Mouse (Mus musculus): ENCODE measurements around the gene Kcnab2.

Kcnab2 gene

DNA sequence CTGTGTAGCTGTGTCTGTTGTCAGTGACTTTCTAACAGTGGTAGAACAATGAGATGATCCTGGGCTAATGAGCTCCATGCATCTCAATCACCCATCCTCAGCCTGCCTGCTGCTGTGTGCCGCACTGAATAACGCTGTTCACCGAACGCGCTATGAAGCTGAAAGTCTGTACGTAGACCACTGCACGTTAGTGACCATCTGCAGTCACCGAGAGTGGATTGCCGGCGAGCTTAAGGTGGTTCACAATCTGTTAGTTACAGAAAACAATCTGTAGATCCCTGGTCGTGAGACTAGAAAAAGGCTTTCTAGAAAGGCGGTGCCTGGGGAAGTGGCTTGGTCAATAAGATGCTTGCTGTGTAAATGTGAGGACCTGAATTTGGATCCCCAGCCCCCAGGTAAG lies 23.5 kb downstream of the Kcnab2 start:
- in situ Hi-C loops (cut with MboI, MseI) = loop anchor here in 1 of 2 experiments (25.0 kb wide), 1 partner anchor 1392 kb away; the partner anchor contains the start of gene Vamp3

DNA sequence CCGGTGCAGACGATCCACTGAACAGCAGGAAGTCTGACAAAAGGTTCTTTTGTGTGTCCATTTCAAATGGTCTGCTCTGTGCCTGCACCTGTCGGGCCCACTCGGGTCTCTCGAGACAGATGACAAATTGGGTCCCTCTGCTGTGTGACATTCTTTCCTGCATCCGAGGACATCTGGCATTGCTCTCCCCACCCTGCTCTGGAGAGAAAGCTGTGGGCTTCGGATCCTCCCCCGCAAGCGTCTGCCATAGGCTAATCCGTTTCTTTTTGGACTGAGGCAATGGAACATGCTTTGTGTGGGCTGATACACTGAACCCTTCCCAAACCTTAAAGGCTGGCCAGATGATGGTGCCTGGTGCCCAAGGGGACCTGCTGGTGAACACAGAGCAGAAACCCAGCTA lies 24.6 kb downstream of the Kcnab2 start:
- in situ Hi-C loops (cut with MboI, MseI) = loop anchor here in 1 of 2 experiments (25.0 kb wide), 1 partner anchor 1391 kb away; the partner anchor contains the start of gene Vamp3

DNA sequence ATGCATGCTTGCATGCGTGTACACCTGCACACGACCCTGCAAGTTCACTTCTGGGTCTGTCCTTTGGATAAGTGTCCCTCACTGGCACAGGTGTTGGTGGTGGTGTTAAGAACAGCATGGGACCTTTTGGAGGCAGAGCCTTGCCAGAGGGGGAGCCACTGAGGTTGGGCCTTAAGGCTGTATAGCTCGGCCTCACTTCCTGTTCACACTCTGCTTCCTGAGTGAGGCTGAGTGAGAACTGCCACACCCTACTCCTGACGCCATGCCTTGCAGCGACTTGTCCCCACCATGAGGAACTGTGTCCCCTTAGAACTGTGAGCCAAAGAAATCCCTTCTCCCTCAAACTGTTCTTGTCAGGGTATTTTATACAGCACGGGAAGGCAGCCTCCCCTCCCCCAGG lies 26.3 kb downstream of the Kcnab2 start:
- in situ Hi-C loops (cut with MboI, MseI) = loop anchor here in 1 of 2 experiments (25.0 kb wide), 1 partner anchor 1389 kb away; the partner anchor contains the start of gene Vamp3

DNA sequence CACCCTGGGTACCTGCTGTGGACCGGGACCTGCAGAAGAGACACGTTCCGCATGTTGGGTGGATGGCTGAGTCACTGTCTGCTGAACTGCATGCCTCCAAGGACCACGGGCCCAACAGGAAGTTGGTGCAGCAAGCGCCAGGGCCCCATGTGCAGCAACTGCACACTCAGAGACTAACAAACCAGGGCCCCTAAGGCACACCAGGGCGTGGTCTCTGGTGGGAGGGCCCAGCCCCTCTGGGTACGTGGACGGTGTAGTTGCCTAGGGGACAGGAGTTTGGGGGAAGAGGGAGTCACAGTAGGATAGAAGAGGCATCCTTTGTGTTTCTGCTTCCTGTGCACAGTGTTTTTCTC lies 29.0 kb downstream of the Kcnab2 start:
- in situ Hi-C loops (cut with MboI, MseI) = loop anchor here (5.0 to 25.0 kb wide), 2 partner anchors 266 to 286 kb away; partner anchors contain the start of genes Espn (in 1 of the 2) and Hes2 (in 1 of the 2)

DNA sequence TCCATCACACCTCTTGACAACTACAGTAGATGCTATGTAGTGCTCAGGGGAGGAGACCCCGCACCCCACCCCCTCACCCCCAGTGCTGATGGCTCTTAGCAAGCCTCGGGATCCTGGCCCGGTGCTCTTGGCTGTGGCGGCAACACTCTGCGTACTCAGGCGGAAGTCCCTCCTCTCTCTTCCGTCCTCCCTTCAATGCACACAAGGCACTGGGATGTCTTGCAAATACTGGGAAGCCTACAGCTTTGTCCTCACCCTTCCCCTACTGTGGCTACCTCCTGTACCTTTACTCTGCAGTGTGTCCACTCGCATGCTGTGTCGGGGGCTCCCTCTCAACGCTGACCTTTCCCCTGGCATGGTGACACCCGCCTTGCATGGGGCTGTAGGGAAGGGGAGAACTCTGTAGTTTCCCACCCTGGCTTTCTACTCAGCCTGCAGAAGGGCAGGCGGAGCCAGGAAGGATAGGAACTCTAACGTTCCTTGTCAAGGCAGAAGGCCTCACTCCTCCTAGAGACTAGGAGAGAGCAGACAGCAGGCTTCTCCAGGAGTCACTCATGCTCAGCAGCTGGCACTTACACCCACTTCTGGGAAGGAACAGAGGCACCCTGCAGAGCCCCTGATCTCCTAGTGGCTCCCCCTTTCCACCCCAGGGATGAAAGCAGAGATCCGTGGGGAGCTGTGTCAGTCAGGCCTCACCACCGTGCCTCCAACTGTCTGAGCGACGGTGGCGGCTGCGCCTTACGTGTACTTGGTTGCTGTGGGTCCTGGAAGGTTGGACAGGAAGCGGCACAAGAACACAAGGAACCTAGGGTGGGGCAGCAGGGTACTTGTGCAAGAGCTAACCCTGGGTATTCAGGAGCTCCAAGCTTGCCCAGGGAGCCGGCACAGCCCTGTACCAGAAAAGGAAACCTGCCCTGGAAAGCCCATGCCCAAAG lies 29.7 kb downstream of the Kcnab2 start:
- in situ Hi-C loops (cut with MboI, MseI) = loop anchor here (5.0 to 25.0 kb wide), 2 partner anchors 266 to 286 kb away; partner anchors contain the start of genes Espn (in 1 of the 2) and Hes2 (in 1 of the 2)

DNA sequence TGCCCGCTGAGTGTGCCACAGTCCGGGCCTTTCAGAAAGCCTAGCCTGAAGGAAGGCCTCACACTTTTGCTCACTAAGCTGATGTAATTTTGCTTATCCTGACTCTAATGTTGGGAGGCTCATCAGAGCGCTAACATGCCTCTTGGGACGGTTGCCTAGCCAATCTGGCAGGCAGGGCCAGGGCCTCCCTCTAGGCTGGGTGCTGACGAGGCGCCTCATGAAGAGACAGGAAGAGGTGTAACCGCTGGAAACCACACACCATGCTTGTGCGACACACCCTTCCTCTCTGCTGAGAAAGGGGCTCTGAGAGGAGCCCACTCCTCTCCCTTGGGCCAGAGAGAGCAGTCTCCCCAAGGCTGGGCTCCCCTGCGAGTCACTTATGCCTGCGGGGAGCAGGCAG lies 31.5 kb downstream of the Kcnab2 start:
- in situ Hi-C loops (cut with MboI, MseI) = loop anchor here (5.0 to 25.0 kb wide), 2 partner anchors 264 to 284 kb away; partner anchors contain the start of genes Espn (in 1 of the 2) and Hes2 (in 1 of the 2)

DNA sequence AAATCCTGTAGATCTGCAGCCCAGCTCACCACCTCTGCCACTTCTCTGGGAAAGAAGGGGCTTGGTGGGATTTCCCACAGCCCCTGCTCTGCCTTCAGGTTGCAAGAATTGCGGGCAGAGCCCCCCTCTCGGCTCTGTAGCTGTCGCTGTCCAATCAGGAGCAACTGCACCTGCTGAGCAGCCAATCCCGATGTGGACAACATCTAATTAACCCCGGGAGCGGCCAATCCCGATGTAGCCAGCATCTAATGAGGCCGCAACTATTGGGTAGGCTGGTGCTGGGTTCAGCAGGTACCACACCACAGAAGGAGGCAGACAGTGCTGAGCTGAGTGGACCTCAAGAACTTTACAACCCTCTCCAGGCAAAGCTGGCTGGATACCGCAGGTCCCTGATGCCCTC lies 36.1 kb downstream of the Kcnab2 start:
- in situ Hi-C loops (cut with MboI, MseI) = loop anchor here in 1 of 2 experiments (25.0 kb wide), 1 partner anchor 279 kb away; the partner anchor contains the start of genes Espn and Hes2

DNA sequence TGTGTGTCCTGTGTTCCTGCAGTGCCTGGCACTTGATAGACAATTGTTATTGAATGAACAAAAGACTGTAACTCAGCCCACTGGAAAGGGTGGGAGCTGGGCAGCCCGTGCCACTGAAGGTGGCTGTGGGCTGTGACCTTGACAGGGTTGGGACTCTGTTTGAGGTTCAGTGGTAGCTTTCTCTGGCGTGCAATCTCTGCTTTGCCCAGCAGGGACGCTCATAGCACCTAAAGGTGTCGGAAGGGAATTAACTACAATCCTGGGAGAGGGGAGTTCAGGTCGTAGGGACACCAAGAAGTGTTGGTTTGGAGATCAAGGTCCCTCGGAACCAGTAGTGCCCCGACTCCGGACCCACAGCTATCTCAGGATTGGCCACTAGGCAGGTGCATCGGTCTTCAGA lies 36.8 kb downstream of the Kcnab2 start:
- in situ Hi-C loops (cut with MboI, MseI) = loop anchor here in 1 of 2 experiments (25.0 kb wide), 1 partner anchor 279 kb away; the partner anchor contains the start of genes Espn and Hes2

DNA sequence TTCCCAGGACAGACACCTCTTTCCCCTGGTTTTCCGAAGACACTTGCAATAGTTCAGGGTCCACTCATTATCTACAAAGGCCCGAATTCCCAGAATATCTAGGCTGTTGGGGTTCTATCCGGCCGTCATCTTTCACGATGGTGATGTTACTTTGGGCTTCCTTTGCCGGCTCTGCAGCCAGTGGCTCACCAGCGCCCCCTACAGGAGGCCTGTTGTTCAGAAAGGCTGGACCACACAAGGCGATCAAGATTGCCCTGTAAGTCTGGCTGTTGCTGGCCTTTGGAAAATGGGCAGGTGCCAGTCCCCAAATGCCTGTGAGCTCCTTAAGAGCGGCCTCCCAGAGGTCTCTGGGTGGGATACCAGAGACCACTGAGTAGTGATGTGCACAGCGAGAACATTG lies 42.4 kb downstream of the Kcnab2 start:
- in situ Hi-C loops (cut with MboI, MseI) = loop anchor here in 1 of 2 experiments (25.0 kb wide), 1 partner anchor 273 kb away; the partner anchor contains the start of genes Espn and Hes2

DNA sequence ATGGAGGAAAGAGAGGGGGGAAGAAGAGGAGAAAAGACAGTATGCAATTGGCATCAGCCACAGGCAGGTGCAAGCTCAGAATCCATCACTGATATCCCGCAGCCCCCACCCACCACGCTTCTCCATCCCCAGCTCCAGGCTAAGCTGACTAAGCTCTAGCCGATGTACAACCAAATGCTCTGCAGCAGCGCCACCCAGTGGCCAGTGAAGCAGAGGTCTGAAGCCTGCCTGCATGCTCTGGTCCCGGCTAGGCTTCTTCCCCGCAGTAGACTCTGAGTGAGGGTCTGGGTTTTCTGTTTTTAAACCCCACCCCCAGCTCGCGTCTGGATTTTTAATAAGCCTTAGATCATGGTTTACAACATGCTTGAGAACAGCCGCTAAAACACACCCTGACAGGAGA lies 42.8 kb downstream of the Kcnab2 start:
- in situ Hi-C loops (cut with MboI, MseI) = loop anchor here (5.0 to 25.0 kb wide), 2 partner anchors 103 to 273 kb away; partner anchors contain the start of genes Espn (in 1 of the 2) and Hes2 (in 1 of the 2)

DNA sequence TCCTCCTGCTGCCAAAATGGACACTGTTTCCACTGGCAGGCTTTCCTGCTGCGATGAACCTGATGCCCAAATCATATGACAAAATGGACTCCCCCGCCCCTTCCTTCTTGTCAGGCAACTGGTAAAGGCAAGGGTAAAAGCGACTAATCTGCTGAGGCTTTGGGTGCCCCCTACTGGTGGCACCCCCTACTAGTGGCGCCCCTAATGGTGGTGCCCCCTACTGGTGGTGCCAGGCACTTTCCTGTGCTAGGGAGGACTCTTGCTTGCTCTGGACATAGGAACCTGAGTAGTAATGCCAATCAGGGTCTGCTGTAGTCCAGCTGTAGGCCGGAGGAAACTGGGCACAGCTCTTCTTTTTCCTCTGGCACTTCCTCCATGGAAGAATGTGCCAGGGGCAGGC lies 45.4 kb downstream of the Kcnab2 start:
- in situ Hi-C loops (cut with MboI, MseI) = loop anchor here (5.0 to 25.0 kb wide), 2 partner anchors 100 to 270 kb away; partner anchors contain the start of genes Espn (in 1 of the 2) and Hes2 (in 1 of the 2)

DNA sequence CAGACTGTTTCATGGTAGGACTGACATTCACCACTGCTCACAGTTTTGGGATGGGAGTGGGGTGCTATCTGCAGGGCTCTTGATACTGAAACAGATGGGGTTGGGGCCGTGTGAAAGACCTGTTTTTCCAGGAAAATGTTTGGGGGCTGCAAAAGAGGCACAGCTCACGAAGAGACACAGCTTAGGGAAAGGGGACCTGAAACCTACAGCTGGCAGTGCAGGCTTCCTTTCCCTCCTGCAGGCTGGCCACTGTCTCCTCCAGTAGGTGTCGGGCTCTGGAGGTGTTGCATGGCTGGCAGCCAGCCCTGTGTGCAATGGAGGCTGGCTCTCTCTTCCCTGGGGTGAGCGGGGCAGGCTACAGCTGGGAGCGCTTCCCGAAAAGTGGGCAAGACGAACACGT lies 49.4 kb downstream of the Kcnab2 start:
- in situ Hi-C loops (cut with MboI, MseI) = loop anchor here in 1 of 2 experiments (25.0 kb wide), 1 partner anchor 266 kb away; the partner anchor contains the start of genes Espn and Hes2

DNA sequence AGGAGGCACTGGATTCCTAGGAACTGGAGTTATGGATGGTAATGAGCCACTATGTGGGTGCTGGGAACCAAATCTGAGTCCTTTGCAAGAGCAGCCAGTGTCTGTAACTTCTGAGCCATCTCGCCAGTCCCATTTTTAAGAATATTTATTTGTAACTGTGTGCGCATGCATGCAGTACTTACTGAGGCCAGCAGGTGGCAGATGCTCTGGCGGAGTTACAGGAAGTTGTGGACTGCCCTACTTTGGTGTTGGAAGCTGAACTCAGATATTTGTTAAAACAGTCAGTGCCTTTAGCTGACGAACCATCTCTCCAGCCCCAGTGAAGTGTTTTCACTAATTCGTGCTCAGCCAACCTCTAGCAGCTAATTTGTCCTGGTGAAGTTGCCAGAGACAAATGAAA lies 52.7 kb downstream of the Kcnab2 start:
- in situ Hi-C loops (cut with MboI, MseI) = loop anchor here in 1 of 2 experiments (25.0 kb wide), 1 partner anchor 263 kb away; the partner anchor contains the start of genes Espn and Hes2

DNA sequence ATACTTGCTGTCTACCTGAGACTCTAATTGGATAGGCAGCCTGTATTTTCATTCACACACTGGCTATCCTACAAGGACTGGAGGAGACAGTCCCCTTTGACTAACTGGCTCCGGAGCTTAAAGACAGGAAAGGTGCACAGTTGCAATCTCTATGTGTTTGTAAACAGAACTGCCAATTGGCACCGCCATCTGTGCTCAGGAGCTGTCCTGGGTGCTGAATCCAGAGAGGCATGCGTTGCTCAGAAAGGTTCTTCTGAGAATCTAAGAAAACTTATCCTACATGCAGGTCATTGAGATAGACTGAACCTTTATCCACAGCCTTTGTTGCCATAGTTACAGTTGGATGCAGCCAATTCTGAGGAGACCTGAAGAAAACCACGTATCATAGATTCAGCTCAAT lies 53.3 kb downstream of the Kcnab2 start:
- in situ Hi-C loops (cut with MboI, MseI) = no loop called here

DNA sequence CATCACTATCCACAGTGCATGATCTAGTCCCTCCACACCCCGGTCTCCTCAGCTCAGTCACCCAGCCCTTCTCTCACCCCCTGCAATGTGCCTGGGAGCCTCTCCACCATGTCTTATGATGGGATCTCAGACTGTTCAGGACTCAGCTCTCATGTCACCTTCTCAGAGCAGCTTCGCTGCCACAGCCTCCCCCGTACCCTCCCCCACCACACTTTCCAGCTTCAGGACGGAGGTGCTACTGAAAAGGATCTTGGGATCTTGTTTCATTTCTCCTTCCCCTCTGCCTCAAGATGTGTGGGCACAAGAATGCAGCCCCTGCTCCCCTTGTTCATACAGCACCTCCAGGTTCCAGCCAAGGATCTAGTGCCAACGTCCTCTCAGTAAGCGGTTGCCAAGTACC lies 54.1 kb downstream of the Kcnab2 start:
- in situ Hi-C loops (cut with MboI, MseI) = no loop called here

DNA sequence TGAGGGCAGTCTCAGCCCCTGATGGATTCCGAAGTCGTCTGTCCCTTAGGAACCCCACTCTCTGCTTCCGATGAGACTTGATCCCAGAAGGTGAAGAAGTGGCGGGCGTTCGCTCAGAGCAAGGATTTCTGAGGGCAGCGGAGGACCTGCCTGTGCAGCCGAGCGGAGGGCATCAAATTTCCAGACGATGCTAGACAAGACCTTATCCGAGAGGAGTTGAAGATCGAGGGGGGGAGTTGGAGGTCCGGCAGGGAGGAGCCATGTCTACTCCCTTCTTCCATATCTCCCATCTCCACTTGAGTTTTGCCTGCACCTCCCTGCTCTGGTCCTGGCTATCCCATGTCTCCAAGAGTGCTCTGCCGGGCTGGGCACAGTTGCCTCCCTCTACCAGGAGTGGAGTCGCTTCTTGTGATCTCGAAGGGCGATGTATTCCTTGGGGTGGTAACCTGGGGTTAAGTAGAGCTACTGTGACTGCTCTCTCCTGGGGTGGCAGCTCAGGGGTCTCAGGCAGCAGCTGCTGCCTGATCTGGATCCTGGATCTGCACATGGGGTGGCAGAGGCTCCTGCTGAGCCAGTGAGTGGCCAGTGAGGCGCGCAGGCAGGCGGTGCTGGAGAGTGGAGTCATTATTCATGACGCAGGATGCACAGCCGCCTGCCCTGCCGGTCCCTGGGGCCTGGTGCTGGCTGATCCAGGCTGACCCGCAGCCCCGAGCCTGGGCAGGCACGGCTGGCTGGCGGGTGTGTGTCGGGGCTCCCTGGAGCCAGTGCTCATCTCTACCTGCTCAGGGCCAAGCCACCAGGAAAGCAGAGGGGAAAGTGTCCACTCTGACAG lies 59.2 kb downstream of the Kcnab2 start:
- in situ Hi-C loops (cut with MboI, MseI) = no loop called here

DNA sequence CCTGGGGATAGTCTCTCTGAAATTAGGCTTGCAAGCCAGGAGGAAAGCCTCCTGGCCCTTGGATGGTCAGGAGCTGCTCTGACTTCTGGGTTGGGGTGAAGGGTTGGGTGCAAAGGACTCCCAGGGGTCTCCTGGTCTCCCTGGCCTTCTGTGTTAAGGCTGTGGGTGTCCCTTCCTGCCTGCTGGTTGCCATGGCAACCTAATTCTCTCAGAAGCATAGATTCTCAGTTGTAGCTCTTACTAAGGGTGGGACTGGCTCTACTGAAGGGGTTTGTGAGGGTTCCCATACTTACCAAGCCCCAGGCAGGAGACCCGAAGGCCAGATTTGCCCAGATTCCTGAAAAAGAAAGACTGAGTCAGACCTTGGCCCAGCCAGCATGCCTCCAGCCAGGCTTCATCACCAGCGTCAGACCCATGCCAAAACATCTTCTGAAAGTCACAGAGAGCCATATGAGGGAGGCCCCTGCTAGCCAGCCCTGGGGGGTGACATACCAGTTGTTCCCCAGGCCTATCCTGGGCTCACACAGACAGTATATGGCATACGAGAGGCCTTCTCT lies 65.1 kb downstream of the Kcnab2 start:
- in situ Hi-C loops (cut with MboI, MseI) = no loop called here

DNA sequence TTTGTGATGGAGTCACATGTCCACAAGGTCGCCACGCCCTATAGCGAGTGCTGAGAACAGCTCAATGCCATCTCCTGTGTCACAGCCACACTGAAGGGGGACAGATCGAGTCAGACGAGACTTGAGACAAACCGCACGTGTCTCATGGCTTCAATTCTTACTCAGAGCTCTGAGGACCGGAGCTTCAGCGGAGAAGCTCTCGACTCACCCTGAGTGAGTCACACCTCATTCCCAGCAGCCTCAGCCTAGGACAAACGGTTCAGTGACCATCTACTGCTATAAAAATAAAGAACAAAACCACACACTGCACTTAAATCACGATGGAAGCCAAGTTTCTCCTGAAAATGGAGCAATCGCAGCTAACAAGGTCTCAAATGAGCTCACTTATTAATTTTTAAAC lies 66.7 kb downstream of the Kcnab2 start:
- in situ Hi-C loops (cut with MboI, MseI) = no loop called here

DNA sequence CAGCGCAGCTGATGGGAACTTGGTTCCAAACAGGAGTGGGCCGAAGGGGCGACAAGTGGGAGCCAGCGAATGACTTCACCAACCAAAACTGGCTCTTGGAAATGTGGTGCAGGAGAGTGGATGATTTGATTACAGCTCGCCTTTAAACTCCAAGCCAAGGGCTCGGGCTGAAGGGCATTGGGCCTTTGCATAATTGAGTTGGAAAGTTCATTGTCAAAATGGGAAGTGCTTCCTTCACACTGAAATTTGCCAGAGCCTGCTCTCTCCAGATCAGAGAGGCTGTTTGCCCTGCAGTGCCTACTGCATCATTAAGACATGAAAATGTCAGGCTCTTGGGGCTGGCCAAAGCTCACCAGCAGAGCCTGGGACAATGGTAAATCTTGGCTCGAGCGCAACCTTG lies 71.1 kb downstream of the Kcnab2 start:
- in situ Hi-C loops (cut with MboI, MseI) = no loop called here

DNA sequence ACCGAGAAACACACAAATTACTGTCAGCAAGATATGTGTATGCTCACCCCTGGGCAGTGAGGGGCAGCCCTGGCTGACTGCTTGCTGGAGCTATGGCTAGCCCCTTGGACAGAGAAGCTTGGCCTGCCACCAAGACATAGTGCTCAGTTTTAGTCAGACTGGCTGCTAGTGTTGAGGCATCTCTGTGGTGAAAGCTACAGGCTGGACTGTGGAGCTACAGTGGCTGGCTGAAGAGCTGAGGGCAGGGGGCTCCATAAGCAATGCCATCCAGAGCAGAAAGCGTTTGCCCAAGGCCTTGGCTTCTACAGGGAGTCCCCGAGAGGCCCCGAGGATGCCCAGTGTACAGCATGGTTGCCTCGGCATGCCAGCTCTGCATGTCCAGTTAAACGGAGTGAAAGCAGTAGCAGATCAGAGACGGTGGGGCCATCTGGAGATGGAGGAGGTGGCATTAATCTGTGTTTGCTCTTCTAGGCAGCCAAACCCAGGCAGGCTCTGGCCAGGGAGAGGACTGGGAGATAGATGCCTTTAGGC lies 71.9 kb downstream of the Kcnab2 start:
- in situ Hi-C loops (cut with MboI, MseI) = no loop called here

DNA sequence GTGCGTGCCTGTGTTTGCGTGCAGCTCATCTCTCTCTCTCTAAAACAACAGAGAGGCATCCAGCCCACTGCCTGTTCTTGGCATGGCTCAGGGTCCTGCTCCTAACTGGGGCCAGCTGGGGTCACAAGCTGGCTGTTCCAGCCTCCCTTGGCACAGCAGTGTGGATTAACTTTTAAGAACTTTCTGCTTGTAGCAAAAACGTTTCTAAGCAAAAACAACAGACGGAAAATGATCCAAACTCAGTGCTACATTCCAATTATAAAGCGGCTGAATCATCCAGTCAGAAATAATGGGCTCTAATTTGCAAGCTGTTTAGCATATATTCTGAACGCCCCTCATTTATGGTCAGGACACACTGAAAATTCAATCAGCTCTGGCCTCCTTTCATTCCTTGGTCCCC lies 72.5 kb downstream of the Kcnab2 start:
- in situ Hi-C loops (cut with MboI, MseI) = no loop called here

Measured in T-helper 17 cell (primary cell).